In genomic region chr13:21159475-21159819, GRCm38 (mm10) we compare ENCODE assay signal across 8 mouse cellular contexts. TPM values are rescaled to one million over a fixed set of nuclear protein-coding genes. Genes with fewer than 3 reads are reported as not detected.
A peak's percentile ranks its signal among the peaks of the same experiment; 100 is the strongest.
DNase-seq lines count a peak whose midpoint lies in the region; ATAC-seq and TF ChIP-seq lines count a peak whose summit lies in the region.

No protein-coding gene starts in this region.

- H3K4me3 ChIP-seq in spleen, adult 2 months (ENCODE audit: extremely low read depth, insufficient read depth, insufficient read length), result peak overlapping the region; percentile 61
- H3K4me3 ChIP-seq in heart, postnatal 0 days (ENCODE audit: low read depth, low read length), result peak overlapping the region; percentile 81
- peak overlapping the region; percentile 74 to 78 for H3K4me3 ChIP-seq in liver, embryonic 14.5 days (ENCODE audit: insufficient read depth in 1 of 2, low read depth in 2 of 2, low read length in 2 of 2)
- H3K4me3 ChIP-seq in stomach, embryonic 16.5 days (replicated peaks; ENCODE audit: low read length), result peak overlapping the region; percentile 83

- H3K27me3 ChIP-seq in spleen, adult 2 months (ENCODE audit: control insufficient read depth, insufficient read depth, low read length), result 0 out of 2 replicates have a peak, but pooled peaks cover 3% of the 10 kb centered on the region
- no peaks in the 10 kb centered on the region for H3K27me3 ChIP-seq in heart, postnatal 0 days (ENCODE audit: control insufficient read depth, insufficient read depth, low read length)
- H3K27me3 ChIP-seq in liver, embryonic 14.5 days (ENCODE audit: control insufficient read depth, insufficient read depth, low read length), result peaks cover 17% of the 10 kb centered on the region
- H3K27me3 ChIP-seq in stomach, embryonic 16.5 days (ENCODE audit: control insufficient read depth, insufficient read depth, low read length), result no peaks in the 10 kb centered on the region

- DNase-seq in adrenal gland, postnatal 10 days, result peak; percentile 24
- DNase-seq in adrenal gland, postnatal 4 days (ENCODE audit: low spot score in 2 of 2), result no peak
- no peak for DNase-seq in spleen, adult 2 months (ENCODE audit: low read depth in 1 of 2, low spot score in 2 of 2)
- DNase-seq in spleen, postnatal 10 days (ENCODE audit: low spot score in 2 of 2), result no peak
- DNase-seq in heart, postnatal 0 days (ENCODE audit: low spot score), result peak; percentile 31
- no peak for DNase-seq in liver, embryonic 14.5 days (ENCODE audit: low read depth in 3 of 3, low spot score in 3 of 3)
- no peak for DNase-seq in natural killer cell, adult 2 months (ENCODE audit: low spot score in 2 of 2)

- no peak for TF ChIP-seq CTCF in spleen, adult 2 months (IDR thresholded peaks at IDR 0.05; ENCODE audit: extremely low read depth, insufficient read depth, insufficient read length, insufficient replicate concordance)
- TF ChIP-seq CTCF in heart, postnatal 0 days (IDR thresholded peaks at IDR 0.05; ENCODE audit: low read depth), result no peak
- no peak for TF ChIP-seq CTCF in liver, embryonic 14.5 days (IDR thresholded peaks at IDR 0.05; ENCODE audit: low read depth)

- no peak for TF ChIP-seq EP300 in heart, postnatal 0 days (IDR thresholded peaks at IDR 0.05; ENCODE audit: low read depth)
- TF ChIP-seq EP300 in liver, embryonic 14.5 days (IDR thresholded peaks at IDR 0.05; ENCODE audit: low read depth), result no peak

- H3K27ac ChIP-seq in spleen, adult 2 months (ENCODE audit: insufficient read depth, low read length), result no peak overlapping the region
- H3K27ac ChIP-seq in heart, postnatal 0 days (ENCODE audit: low read depth), result peak overlapping the region; percentile 49
- H3K27ac ChIP-seq in liver, embryonic 14.5 days, result no peak overlapping the region
- no peak overlapping the region for H3K27ac ChIP-seq in stomach, embryonic 16.5 days (ENCODE audit: low read length)

- peak overlapping the region; percentile 76 for H3K4me2 ChIP-seq in heart, postnatal 0 days (ENCODE audit: low read depth, low read length)
- peak overlapping the region; percentile 94 for H3K4me2 ChIP-seq in liver, embryonic 14.5 days (ENCODE audit: low read depth)
- H3K4me2 ChIP-seq in stomach, embryonic 16.5 days (ENCODE audit: low read depth, low read length), result peak overlapping the region; percentile 98

- H3K4me1 ChIP-seq in spleen, adult 2 months (ENCODE audit: control insufficient read depth, insufficient read depth, insufficient read length), result no peaks in the 10 kb centered on the region
- H3K4me1 ChIP-seq in heart, postnatal 0 days (ENCODE audit: control insufficient read depth, insufficient read depth), result no peaks in the 10 kb centered on the region
- peaks cover 5 to 14% of the 10 kb centered on the region in 2 experiments for H3K4me1 ChIP-seq in liver, embryonic 14.5 days (replicated peaks; ENCODE audit: control insufficient read depth in 2 of 2, insufficient read depth in 2 of 2, low read length in 1 of 2)
- peaks cover 8% of the 10 kb centered on the region; the same call in 1 of the 2 replicates for H3K4me1 ChIP-seq in stomach, embryonic 16.5 days (ENCODE audit: control insufficient read depth, insufficient read depth, low read length)

- under 1% methylated on average over 15 of the region's 15 CpGs for WGBS in spleen, adult 2 months
- under 1% methylated on average over 15 of the region's 15 CpGs for WGBS in heart, postnatal 0 days
- under 1% methylated on average over 15 of the region's 15 CpGs for whole genome bisulfite sequencing in liver, embryonic 14.5 days (ENCODE audit: insufficient replicate concordance)
- WGBS in stomach, embryonic 16.5 days, result under 1% methylated on average over 15 of the region's 15 CpGs

- H3K9me3 ChIP-seq in heart, postnatal 0 days (replicated peaks; ENCODE audit: control insufficient read depth, low read length), result no peaks in the 10 kb centered on the region
- H3K9me3 ChIP-seq in liver, embryonic 14.5 days (ENCODE audit: control insufficient read depth, low read length), result no peaks in the 10 kb centered on the region
- H3K9me3 ChIP-seq in stomach, embryonic 16.5 days (replicated peaks; ENCODE audit: control insufficient read depth, low read length), result no peaks in the 10 kb centered on the region

- ATAC-seq in heart, postnatal 0 days (ENCODE audit: insufficient read depth, low read depth), result peak; percentile 6; the same call in 1 of the 2 replicates
- ATAC-seq in liver, embryonic 14.5 days (ENCODE audit: insufficient read depth), result no peak
- no peak for ATAC-seq in stomach, embryonic 16.5 days (ENCODE audit: insufficient read depth, low FRiP score)

- TF ChIP-seq POLR2A in spleen, adult 2 months (IDR thresholded peaks at IDR 0.05; ENCODE audit: low read depth, low read length), result no peak

- no peaks in the 10 kb centered on the region for H3K36me3 ChIP-seq in spleen, adult 2 months (ENCODE audit: control insufficient read depth, insufficient read depth, low read length)
- no peaks in the 10 kb centered on the region for H3K36me3 ChIP-seq in heart, postnatal 0 days (replicated peaks; ENCODE audit: control insufficient read depth, insufficient read depth, low read length)
- H3K36me3 ChIP-seq in liver, embryonic 14.5 days (replicated peaks; ENCODE audit: control insufficient read depth, insufficient read depth, low read depth), result no peaks in the 10 kb centered on the region
- H3K36me3 ChIP-seq in stomach, embryonic 16.5 days (ENCODE audit: control insufficient read depth, insufficient read depth, low read length), result no peaks in the 10 kb centered on the region

- peak overlapping the region; percentile 52 for H3K9ac ChIP-seq in heart, postnatal 0 days (replicated peaks; ENCODE audit: low read depth, low read length)
- 0 out of 2 replicates have a peak overlapping the region, but pooled peaks have one; percentile 1 for H3K9ac ChIP-seq in liver, embryonic 14.5 days (replicated peaks)
- peak overlapping the region; percentile 70 for H3K9ac ChIP-seq in stomach, embryonic 16.5 days (ENCODE audit: low read length)

RNA-seq across cellular contexts. Expression of gene Olfr1368, which starts 13.8 kb away (rescaled TPM):
- total RNA-seq in adrenal gland, postnatal 10 days (2021), result not detected
- total RNA-seq in adrenal gland, postnatal 4 days (2021), result not detected
- polyA plus RNA-seq in spleen, adult 2 months (2012; rRNA removed), result not detected in 2 replicates
- not detected in 2 replicates for total RNA-seq in heart, postnatal 0 days (2014; rRNA removed; ENCODE audit: low replicate concordance)
- not detected in 2 replicates for polyA plus RNA-seq in heart, postnatal 0 days (2015; fragmentation: Nextera tagmentation; extraction: Ambion mirVana)
- polyA plus RNA-seq in liver, embryonic 14.5 days (2012; rRNA removed), result not detected in 2 replicates
- polyA plus RNA-seq in liver, embryonic 14.5 days (2014; fragmentation: Nextera tagmentation; extraction: Ambion mirVana), result not detected in 2 replicates
- not detected in 2 replicates for polyA plus RNA-seq in stomach, embryonic 16.5 days (2015; fragmentation: Nextera tagmentation; extraction: Ambion mirVana)

RNA-seq across cellular contexts. Expression of gene Trim27, which starts 19.8 kb away (rescaled TPM):
- total RNA-seq in adrenal gland, postnatal 10 days (2021), result 10 to 100 TPM; 50.2 to 51.9 TPM
- 10 to 100 TPM; 73.3 to 75.1 TPM for total RNA-seq in adrenal gland, postnatal 4 days (2021)
- polyA plus RNA-seq in spleen, adult 2 months (2012; rRNA removed), result 63.9 and 82.1 TPM in 2 replicates
- total RNA-seq in heart, postnatal 0 days (2014; rRNA removed; ENCODE audit: low replicate concordance), result 54.7 and 58.2 TPM in 2 replicates
- 33.0 and 35.3 TPM in 2 replicates for polyA plus RNA-seq in heart, postnatal 0 days (2015; fragmentation: Nextera tagmentation; extraction: Ambion mirVana)
- polyA plus RNA-seq in liver, embryonic 14.5 days (2012; rRNA removed), result 28.0 and 36.9 TPM in 2 replicates
- 50.9 and 56.1 TPM in 2 replicates for polyA plus RNA-seq in liver, embryonic 14.5 days (2014; fragmentation: Nextera tagmentation; extraction: Ambion mirVana)
- 84.2 and 84.3 TPM in 2 replicates for polyA plus RNA-seq in stomach, embryonic 16.5 days (2015; fragmentation: Nextera tagmentation; extraction: Ambion mirVana)

RNA-seq across cellular contexts. Expression of gene Olfr263, which starts 30.0 kb away (rescaled TPM):
- not detected for total RNA-seq in adrenal gland, postnatal 10 days (2021)
- total RNA-seq in adrenal gland, postnatal 4 days (2021), result not detected
- polyA plus RNA-seq in spleen, adult 2 months (2012; rRNA removed), result not detected in 2 replicates
- not detected in 2 replicates for total RNA-seq in heart, postnatal 0 days (2014; rRNA removed; ENCODE audit: low replicate concordance)
- not detected in 2 replicates for polyA plus RNA-seq in heart, postnatal 0 days (2015; fragmentation: Nextera tagmentation; extraction: Ambion mirVana)
- polyA plus RNA-seq in liver, embryonic 14.5 days (2012; rRNA removed), result not detected in 2 replicates
- polyA plus RNA-seq in liver, embryonic 14.5 days (2014; fragmentation: Nextera tagmentation; extraction: Ambion mirVana), result not detected in 2 replicates
- not detected in 2 replicates for polyA plus RNA-seq in stomach, embryonic 16.5 days (2015; fragmentation: Nextera tagmentation; extraction: Ambion mirVana)

RNA-seq across cellular contexts. Expression of gene Olfr1369-ps1, which starts 48.2 kb away (rescaled TPM):
- total RNA-seq in adrenal gland, postnatal 10 days (2021), result not detected
- total RNA-seq in adrenal gland, postnatal 4 days (2021), result not detected
- polyA plus RNA-seq in spleen, adult 2 months (2012; rRNA removed), result not detected in 2 replicates
- not detected in 2 replicates for total RNA-seq in heart, postnatal 0 days (2014; rRNA removed; ENCODE audit: low replicate concordance)
- polyA plus RNA-seq in heart, postnatal 0 days (2015; fragmentation: Nextera tagmentation; extraction: Ambion mirVana), result not detected in 2 replicates
- not detected in 2 replicates for polyA plus RNA-seq in liver, embryonic 14.5 days (2012; rRNA removed)
- 0.03 TPM in 1 of 2 replicates, not detected in the other for polyA plus RNA-seq in liver, embryonic 14.5 days (2014; fragmentation: Nextera tagmentation; extraction: Ambion mirVana)
- not detected in 2 replicates for polyA plus RNA-seq in stomach, embryonic 16.5 days (2015; fragmentation: Nextera tagmentation; extraction: Ambion mirVana)

Comparison
In these comparisons a context has a peak if more than half of its experiments do, and no peak if none do; other contexts are left out.
1. DNase-seq: peak in adrenal gland, postnatal 10 days (single experiment) and heart, postnatal 0 days (single experiment); none in adrenal gland, postnatal 4 days (0 of 2), spleen, adult 2 months (0 of 2), spleen, postnatal 10 days (0 of 2), liver, embryonic 14.5 days (0 of 3) and natural killer cell, adult 2 months (0 of 2).
2. H3K9ac ChIP-seq: peak in every context shown above with its lines; median percentile 70 in stomach, embryonic 16.5 days; 52 in heart, postnatal 0 days; 1 in liver, embryonic 14.5 days.
3. Peak in every context shown above with its lines, with median percentiles within 50 percentile points of each other: H3K4me3 ChIP-seq and H3K4me2 ChIP-seq.